Mouse (Mus musculus) liver, postnatal 0 days (tissue): ENCODE measurements at regions not wholly inside any gene's neighbourhood (a gene's known extent, or its start where the extent isn't known, plus 50 kb on each side); places are given as distances from the start of the nearest gene placed in this dataset.
A peak's percentile ranks its signal among the peaks of the same experiment; 100 is the strongest.

Experiments used
- ATAC-seq: fragments of 200-750 bp; cut with Nextera tagmentation; 2 replicates; pipeline ENCODE4 v1.8.0; 2017; ENCODE audit warnings: mild to moderate bottlenecking, moderate library complexity
- DNase-seq: peaks from one replicate; pipeline ENCODE4 v3.0.0-alpha.2; 2016
- H3K27ac ChIP-seq: fragments of 300-500 bp; sonication (generic); 2 replicates; pipeline ENCODE4 v1.5.1; 2014; ENCODE audit warnings: antibody characterized with exemption, moderate library complexity, mild to moderate bottlenecking, low read depth
- H3K27me3 ChIP-seq: fragments of 300-500 bp; sonication (generic); 2 replicates; pipeline ENCODE4 v1.6.1; 2014; ENCODE audit warnings: low read length, control low read depth, mixed read lengths; ENCODE audit not compliant: insufficient read depth
- H3K36me3 ChIP-seq: fragments of 300-500 bp; sonication (generic); replicated peaks from 2 replicates; pipeline ENCODE4 v1.6.1; 2014; ENCODE audit warnings: mild to moderate bottlenecking, control low read depth, low read length, moderate library complexity, mixed read lengths; ENCODE audit not compliant: insufficient read depth
- H3K4me1 ChIP-seq: fragments of 300-500 bp; sonication (generic); 2 replicates; pipeline ENCODE4 v1.6.1; 2014; ENCODE audit warnings: antibody characterized with exemption, mild to moderate bottlenecking, control low read depth; ENCODE audit not compliant: insufficient read depth
- H3K4me2 ChIP-seq: fragments of 300-500 bp; sonication (generic); 2 replicates; pipeline ENCODE4 v1.6.1; 2014; ENCODE audit warnings: low read depth, mild to moderate bottlenecking, low read length, moderate library complexity, mixed read lengths
- H3K4me3 ChIP-seq: fragments of 300-500 bp; sonication (generic); 2 replicates; pipeline ENCODE4 v1.5.1; 2014; ENCODE audit warnings: low read depth, low read length
- H3K9ac ChIP-seq: fragments of 300-500 bp; sonication (generic); replicated peaks from 2 replicates; pipeline ENCODE4 v1.6.1; 2014; ENCODE audit warnings: mild to moderate bottlenecking, moderate library complexity
- H3K9me3 ChIP-seq: fragments of 300-500 bp; sonication (generic); 2 replicates; pipeline ENCODE4 v1.6.1; 2016; ENCODE audit warnings: mild to moderate bottlenecking, control low read depth, low read length, mixed read lengths
- CTCF ChIP-seq: sonication (generic); IDR thresholded peaks from 2 replicates; pipeline ENCODE4 v1.5.1; 2016; ENCODE audit warnings: antibody characterized with exemption, low read depth
- EP300 ChIP-seq: IDR thresholded peaks from 2 replicates; pipeline ENCODE4 v1.6.1; 2016; ENCODE audit warnings: antibody characterized with exemption, low read depth, mild to moderate bottlenecking
- WGBS: fragments of 180-500 bp; shearing (Covaris S2); extraction: QIAGEN DNeasy Blood & Tissue Kit; methylation state at CpG from one replicate; pipeline ENCODE4 v1.1.7; 2014; ENCODE audit not compliant: insufficient replicate concordance; 5-methylcytosine and 5-hydroxymethylcytosine counted together

- DNase-seq (no peak), ATAC-seq (no peak)
- H3K9me3 ChIP-seq: no peaks in the 10 kb centered on the region
- no peak overlapping the region for H3K4me3 ChIP-seq
- H3K4me1 ChIP-seq: no peaks in the 10 kb centered on the region
- H3K36me3 ChIP-seq: no peaks in the 10 kb centered on the region
- TF ChIP-seq CTCF: no peak
- no peak for TF ChIP-seq EP300
- H3K9ac ChIP-seq: no peak overlapping the region
- H3K4me2 ChIP-seq: no peak overlapping the region
- no peaks in the 10 kb centered on the region for H3K27me3 ChIP-seq
- H3K27ac ChIP-seq: no peak overlapping the region
- WGBS: 46% methylated on average over 3 of the region's 3 CpGs
These were observed 57.7 kb upstream of the Sez6l start for GRCm38 (mm10) chr5:112634701-112635100.

- Histone ChIP-seq H3K4me1 (no peaks in the 10 kb centered on the region), H3K27ac (no peak overlapping the region), H3K36me3 (no peaks in the 10 kb centered on the region), H3K9ac (no peak overlapping the region), H3K4me2 (no peak overlapping the region), H3K9me3 (no peaks in the 10 kb centered on the region), H3K4me3 (no peak overlapping the region), H3K27me3 (no peaks in the 10 kb centered on the region)
- WGBS: 58% methylated on average over 7 of the region's 7 CpGs
- ATAC-seq (peak; percentile 64), DNase-seq (no peak)
- no peak for TF ChIP-seq EP300
These were observed 54.8 kb upstream of the Sez6l start for GRCm38 (mm10) chr5:112631766-112632165.

GRCm38 (mm10) chr5:112629656-112630055, 52.7 kb upstream of the Sez6l start:
- H3K4me1 ChIP-seq: no peaks in the 10 kb centered on the region
- H3K9ac ChIP-seq: no peak overlapping the region
- no peak for ATAC-seq
- no peak for TF ChIP-seq CTCF
- TF ChIP-seq EP300: no peak
- H3K27ac ChIP-seq: no peak overlapping the region
- no peaks in the 10 kb centered on the region for H3K27me3 ChIP-seq
- no peak for DNase-seq
- WGBS: 52% methylated on average over 2 of the region's 2 CpGs
- no peak overlapping the region for H3K4me2 ChIP-seq
- no peak overlapping the region for H3K4me3 ChIP-seq
- no peaks in the 10 kb centered on the region for H3K36me3 ChIP-seq
- no peaks in the 10 kb centered on the region for H3K9me3 ChIP-seq

- H3K4me3 ChIP-seq: no peak overlapping the region
- TF ChIP-seq EP300 (no peak), CTCF (no peak)
- DNase-seq: no peak
- H3K27ac ChIP-seq: no peak overlapping the region
- WGBS: 28% methylated on average over 18 of the region's 18 CpGs
- H3K36me3 ChIP-seq: no peaks in the 10 kb centered on the region
- H3K9me3 ChIP-seq: no peaks in the 10 kb centered on the region
- no peak overlapping the region for H3K4me2 ChIP-seq
- no peaks in the 10 kb centered on the region for H3K27me3 ChIP-seq
- H3K4me1 ChIP-seq: no peaks in the 10 kb centered on the region
- no peak overlapping the region for H3K9ac ChIP-seq
- no peak for ATAC-seq
These were observed 51.2 kb upstream of the Sez6l start for GRCm38 (mm10) chr5:112628073-112628790.

GRCm38 (mm10) chr5:112627305-112627704, 50.3 kb upstream of the Sez6l start:
- ATAC-seq (no peak), DNase-seq (no peak)
- Histone ChIP-seq H3K9ac (no peak overlapping the region), H3K27me3 (no peaks in the 10 kb centered on the region), H3K9me3 (no peaks in the 10 kb centered on the region), H3K4me1 (no peaks in the 10 kb centered on the region), H3K27ac (no peak overlapping the region), H3K36me3 (no peaks in the 10 kb centered on the region), H3K4me2 (no peak overlapping the region), H3K4me3 (no peak overlapping the region)
- WGBS: 64% methylated on average over 13 of the region's 14 CpGs
- TF ChIP-seq CTCF: no peak
